Mouse (Mus musculus): ENCODE results near the gene Gng8. TPM values are rescaled to one million over a fixed set of nuclear protein-coding genes. Genes with fewer than 3 reads are reported as not detected.

The Gng8 gene
- polyA plus RNA-seq, 1 experiment from 2014 or later, result 7.3 TPM

GRCm38 (mm10) chr7:16845820-16846167, 45.8 kb upstream of the Gng8 start:
- Histone ChIP-seq H3K4me2 (ENCODE audit: low read length) (peak overlapping the region; percentile 94), H3K9ac (ENCODE audit: low read depth, low read length) (0 out of 2 replicates have a peak overlapping the region, but pooled peaks have one; percentile 51), H3K36me3 (ENCODE audit: insufficient read depth, low read length) (peaks cover 17% of the 10 kb centered on the region; the same call in 1 of the 2 replicates), H3K4me3 (replicated peaks; ENCODE audit: low read depth, low read length) (peak overlapping the region; percentile 63), H3K9me3 (replicated peaks; ENCODE audit: low read length) (no peaks in the 10 kb centered on the region), H3K4me1 (replicated peaks; ENCODE audit: insufficient read depth, low read length) (peaks cover 11% of the 10 kb centered on the region), H3K27ac (peak overlapping the region; percentile 84), H3K27me3 (ENCODE audit: insufficient read depth, low read length) (no peaks in the 10 kb centered on the region)
- 32% methylated on average over 10 of the region's 10 CpGs for WGBS
- ATAC-seq (replicated peaks; ENCODE audit: low FRiP score, low read depth) (no peak), DNase-seq (ENCODE audit: low spot score) (no peak)
- no peak for TF ChIP-seq CTCF (IDR thresholded peaks at IDR 0.05; ENCODE audit: low read depth)

GRCm38 (mm10) chr7:16846775-16847174, 44.8 kb upstream of the Gng8 start:
- ATAC-seq (replicated peaks; ENCODE audit: low FRiP score, low read depth) (no peak), DNase-seq (ENCODE audit: low spot score) (no peak)
- no peak overlapping the region for H3K27ac ChIP-seq
- H3K27me3 ChIP-seq (ENCODE audit: insufficient read depth, low read length), result no peaks in the 10 kb centered on the region
- H3K9me3 ChIP-seq (replicated peaks; ENCODE audit: low read length), result no peaks in the 10 kb centered on the region
- WGBS, result 93% methylated on average over 5 of the region's 5 CpGs
- no peak overlapping the region for H3K4me3 ChIP-seq (replicated peaks; ENCODE audit: low read depth, low read length)
- no peak overlapping the region for H3K9ac ChIP-seq (ENCODE audit: low read depth, low read length)
- H3K4me1 ChIP-seq (replicated peaks; ENCODE audit: insufficient read depth, low read length), result peaks cover 6% of the 10 kb centered on the region
- H3K4me2 ChIP-seq (ENCODE audit: low read length), result no peak overlapping the region
- TF ChIP-seq CTCF (IDR thresholded peaks at IDR 0.05; ENCODE audit: low read depth), result no peak
- H3K36me3 ChIP-seq (ENCODE audit: insufficient read depth, low read length), result peaks cover 15% of the 10 kb centered on the region; the same call in 1 of the 2 replicates

GRCm38 (mm10) chr7:16847507-16847906, 44.1 kb upstream of the Gng8 start:
- no peak for TF ChIP-seq CTCF (IDR thresholded peaks at IDR 0.05; ENCODE audit: low read depth)
- WGBS, result 85% methylated on average over 19 of the region's 19 CpGs

GRCm38 (mm10) chr7:16848579-16848978, 43.0 kb upstream of the Gng8 start:
- Histone ChIP-seq H3K27ac (no peak overlapping the region), H3K4me2 (ENCODE audit: low read length) (no peak overlapping the region), H3K9me3 (replicated peaks; ENCODE audit: low read length) (no peaks in the 10 kb centered on the region), H3K4me1 (replicated peaks; ENCODE audit: insufficient read depth, low read length) (peaks cover 6% of the 10 kb centered on the region), H3K9ac (ENCODE audit: low read depth, low read length) (no peak overlapping the region), H3K27me3 (ENCODE audit: insufficient read depth, low read length) (no peaks in the 10 kb centered on the region), H3K4me3 (replicated peaks; ENCODE audit: low read depth, low read length) (no peak overlapping the region), H3K36me3 (ENCODE audit: insufficient read depth, low read length) (peaks cover 20% of the 10 kb centered on the region; the same call in 1 of the 2 replicates)
- 34% methylated on average over 17 of the region's 17 CpGs for WGBS
- TF ChIP-seq CTCF (IDR thresholded peaks at IDR 0.05; ENCODE audit: low read depth), result peak; percentile 61
- DNase-seq (ENCODE audit: low spot score) (no peak), ATAC-seq (replicated peaks; ENCODE audit: low FRiP score, low read depth) (no peak)

More at GRCm38 (mm10) chr7:16847507-16847906, 44.1 kb upstream of the Gng8 start:
- Histone ChIP-seq H3K36me3 (ENCODE audit: insufficient read depth, low read length) (peaks cover 17% of the 10 kb centered on the region; the same call in 1 of the 2 replicates), H3K4me3 (replicated peaks; ENCODE audit: low read depth, low read length) (no peak overlapping the region), H3K9ac (ENCODE audit: low read depth, low read length) (no peak overlapping the region), H3K27ac (no peak overlapping the region), H3K27me3 (ENCODE audit: insufficient read depth, low read length) (no peaks in the 10 kb centered on the region), H3K9me3 (replicated peaks; ENCODE audit: low read length) (no peaks in the 10 kb centered on the region), H3K4me1 (replicated peaks; ENCODE audit: insufficient read depth, low read length) (peaks cover 6% of the 10 kb centered on the region), H3K4me2 (ENCODE audit: low read length) (no peak overlapping the region)
- no peak for ATAC-seq (replicated peaks; ENCODE audit: low FRiP score, low read depth)
- no peak for DNase-seq (ENCODE audit: low spot score)

GRCm38 (mm10) chr7:16851636-16852035, 40.0 kb upstream of the Gng8 start:
- no peaks in the 10 kb centered on the region for H3K4me1 ChIP-seq (replicated peaks; ENCODE audit: insufficient read depth, low read length)
- no peak overlapping the region for H3K9ac ChIP-seq (ENCODE audit: low read depth, low read length)
- peaks cover 40% of the 10 kb centered on the region for H3K36me3 ChIP-seq (ENCODE audit: insufficient read depth, low read length)
- TF ChIP-seq CTCF (IDR thresholded peaks at IDR 0.05; ENCODE audit: low read depth), result no peak
- no peak overlapping the region for H3K4me3 ChIP-seq (replicated peaks; ENCODE audit: low read depth, low read length)
- 63% methylated on average over 4 of the region's 4 CpGs for WGBS
- H3K9me3 ChIP-seq (replicated peaks; ENCODE audit: low read length), result no peaks in the 10 kb centered on the region
- ATAC-seq (replicated peaks; ENCODE audit: low FRiP score, low read depth) (no peak), DNase-seq (ENCODE audit: low spot score) (no peak)
- no peak overlapping the region for H3K4me2 ChIP-seq (ENCODE audit: low read length)
- no peak overlapping the region for H3K27ac ChIP-seq
- H3K27me3 ChIP-seq (ENCODE audit: insufficient read depth, low read length), result no peaks in the 10 kb centered on the region

GRCm38 (mm10) chr7:16853302-16853831, 38.2 kb upstream of the Gng8 start:
- Histone ChIP-seq H3K36me3 (ENCODE audit: insufficient read depth, low read length) (peaks cover 47% of the 10 kb centered on the region), H3K27me3 (ENCODE audit: insufficient read depth, low read length) (no peaks in the 10 kb centered on the region), H3K9ac (ENCODE audit: low read depth, low read length) (no peak overlapping the region), H3K4me2 (ENCODE audit: low read length) (no peak overlapping the region), H3K4me3 (replicated peaks; ENCODE audit: low read depth, low read length) (no peak overlapping the region), H3K27ac (no peak overlapping the region), H3K4me1 (replicated peaks; ENCODE audit: insufficient read depth, low read length) (no peaks in the 10 kb centered on the region), H3K9me3 (replicated peaks; ENCODE audit: low read length) (no peaks in the 10 kb centered on the region)
- DNase-seq (ENCODE audit: low spot score), result no peak
- TF ChIP-seq CTCF (IDR thresholded peaks at IDR 0.05; ENCODE audit: low read depth), result no peak
- 75% methylated on average over 14 of the region's 14 CpGs for WGBS
- peak; percentile 51 for ATAC-seq (replicated peaks; ENCODE audit: low FRiP score, low read depth)

- no peaks in the 10 kb centered on the region for H3K4me1 ChIP-seq (replicated peaks; ENCODE audit: insufficient read depth, low read length)
- no peak overlapping the region for H3K9ac ChIP-seq (ENCODE audit: low read depth, low read length)
- no peak overlapping the region for H3K4me3 ChIP-seq (replicated peaks; ENCODE audit: low read depth, low read length)
- 23% methylated on average over 17 of the region's 17 CpGs for WGBS
- ATAC-seq (replicated peaks; ENCODE audit: low FRiP score, low read depth) (no peak), DNase-seq (ENCODE audit: low spot score) (peak; percentile 40)
- no peak overlapping the region for H3K4me2 ChIP-seq (ENCODE audit: low read length)
- peaks cover 36% of the 10 kb centered on the region for H3K36me3 ChIP-seq (ENCODE audit: insufficient read depth, low read length)
- peak; percentile 71 for TF ChIP-seq CTCF (IDR thresholded peaks at IDR 0.05; ENCODE audit: low read depth)
- no peak overlapping the region for H3K27ac ChIP-seq
- H3K27me3 ChIP-seq (ENCODE audit: insufficient read depth, low read length), result no peaks in the 10 kb centered on the region
- H3K9me3 ChIP-seq (replicated peaks; ENCODE audit: low read length), result no peaks in the 10 kb centered on the region
These were observed 33.2 kb upstream of the Gng8 start for GRCm38 (mm10) chr7:16858336-16858735.

All from kidney, postnatal 0 days (tissue).